Mouse (Mus musculus): ENCODE measurements around the gene Thbs3. TPM values are rescaled to one million over a fixed set of nuclear protein-coding genes. Genes with fewer than 3 reads are reported as not detected.

The Thbs3 gene
- polyA plus RNA-seq, 1 experiment from 2014 or later: 51.5 TPM

- peak overlapping the region; percentile 44; the same call in 1 of the 2 replicates for H3K27ac ChIP-seq (replicated peaks; ENCODE audit: low read depth, low read length)
- 14% methylated on average over 24 of the region's 25 CpGs for WGBS
- H3K27me3 ChIP-seq (replicated peaks; ENCODE audit: control insufficient read depth, insufficient read depth, low read length): no peaks in the 10 kb centered on the region
- H3K4me2 ChIP-seq (ENCODE audit: low read depth, low read length): peak overlapping the region; percentile 65
- peaks cover 6% of the 10 kb centered on the region; the same call in 1 of the 2 replicates for H3K4me1 ChIP-seq (ENCODE audit: control insufficient read depth, insufficient read depth, low read length)
- H3K4me3 ChIP-seq (ENCODE audit: low read depth, low read length): peak overlapping the region; percentile 69
- no peaks in the 10 kb centered on the region for H3K9me3 ChIP-seq (ENCODE audit: control insufficient read depth, low read length)
- DNase-seq (ENCODE audit: low spot score) (no peak), ATAC-seq (ENCODE audit: low read depth) (peak; percentile 27)
- H3K9ac ChIP-seq (ENCODE audit: low read depth, low read length): peak overlapping the region; percentile 53
- H3K36me3 ChIP-seq (ENCODE audit: control insufficient read depth, insufficient read depth, low read length): peaks cover 11% of the 10 kb centered on the region; the same call in 1 of the 2 replicates
Measured at GRCm38 (mm10) chr3:89244158-89244981, 29.4 kb downstream of the Thbs3 start.

- DNase-seq (ENCODE audit: low spot score) (peak; percentile 77), ATAC-seq (ENCODE audit: low read depth) (peak; percentile 34)
- Histone ChIP-seq H3K27me3 (replicated peaks; ENCODE audit: control insufficient read depth, insufficient read depth, low read length) (no peaks in the 10 kb centered on the region), H3K4me3 (ENCODE audit: low read depth, low read length) (peak overlapping the region; percentile 69), H3K9me3 (ENCODE audit: control insufficient read depth, low read length) (no peaks in the 10 kb centered on the region), H3K9ac (ENCODE audit: low read depth, low read length) (peak overlapping the region; percentile 53), H3K27ac (replicated peaks; ENCODE audit: low read depth, low read length) (peak overlapping the region; percentile 44; the same call in 1 of the 2 replicates), H3K4me1 (ENCODE audit: control insufficient read depth, insufficient read depth, low read length) (peaks cover 6% of the 10 kb centered on the region; the same call in 1 of the 2 replicates), H3K4me2 (ENCODE audit: low read depth, low read length) (peak overlapping the region; percentile 65), H3K36me3 (ENCODE audit: control insufficient read depth, insufficient read depth, low read length) (peaks cover 13% of the 10 kb centered on the region; the same call in 1 of the 2 replicates)
- under 1% methylated on average over 15 of the region's 26 CpGs for WGBS
Measured at GRCm38 (mm10) chr3:89244982-89245687, 30.2 kb downstream of the Thbs3 start.

DNA sequence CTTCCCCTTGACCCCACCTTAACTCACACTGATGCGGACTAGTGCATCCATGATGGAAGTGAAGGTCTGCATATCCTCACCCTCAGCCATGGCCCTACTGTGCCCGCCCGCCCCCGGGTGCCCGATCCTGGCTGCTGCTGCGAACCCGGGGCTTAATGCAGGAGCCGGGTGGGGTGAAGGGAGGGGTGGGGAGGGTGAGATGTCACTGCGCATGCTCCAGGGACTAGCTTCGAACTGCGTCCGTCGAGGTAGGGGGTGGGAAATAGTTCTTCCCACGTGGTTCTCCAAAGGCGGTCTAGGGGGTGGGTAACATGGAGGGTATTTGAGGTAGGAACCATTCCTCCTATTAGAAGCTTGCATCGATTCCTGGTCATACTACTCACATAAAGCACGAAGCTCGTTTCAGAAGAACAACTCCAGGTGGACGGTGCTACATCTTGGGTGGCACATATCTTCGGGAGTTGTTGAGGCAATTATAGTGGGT is 30.8 kb downstream of the Thbs3 start, which contains the start of gene Krtcap2:
Krtcap2 (plus strand) TSS at position 279 of the 484 bp plus-strand sequence.
- H3K4me2 ChIP-seq (ENCODE audit: low read depth, low read length): peak within 1 kb of the TSS; percentile 65
- DNase-seq (ENCODE audit: low spot score) (peak; percentile 75), ATAC-seq (ENCODE audit: low read depth) (peak; percentile 30)
- peak within 1 kb of the TSS; percentile 71 for H3K27ac ChIP-seq (replicated peaks; ENCODE audit: low read depth, low read length)
- peak within 1 kb of the TSS; percentile 69 for H3K4me3 ChIP-seq (ENCODE audit: low read depth, low read length)
- no peaks in the 10 kb centered on the region for H3K27me3 ChIP-seq (replicated peaks; ENCODE audit: control insufficient read depth, insufficient read depth, low read length)
- H3K9me3 ChIP-seq (ENCODE audit: control insufficient read depth, low read length): no peaks in the 10 kb centered on the region
- 6% methylated on average over 20 of the region's 20 CpGs for WGBS
- H3K9ac ChIP-seq (ENCODE audit: low read depth, low read length): peak within 1 kb of the TSS; percentile 83
- peaks cover 8% of the 10 kb centered on the region; the same call in 1 of the 2 replicates for H3K4me1 ChIP-seq (ENCODE audit: control insufficient read depth, insufficient read depth, low read length)
- H3K36me3 ChIP-seq (ENCODE audit: control insufficient read depth, insufficient read depth, low read length): peaks cover 13% of the 10 kb centered on the region; the same call in 1 of the 2 replicates

DNA sequence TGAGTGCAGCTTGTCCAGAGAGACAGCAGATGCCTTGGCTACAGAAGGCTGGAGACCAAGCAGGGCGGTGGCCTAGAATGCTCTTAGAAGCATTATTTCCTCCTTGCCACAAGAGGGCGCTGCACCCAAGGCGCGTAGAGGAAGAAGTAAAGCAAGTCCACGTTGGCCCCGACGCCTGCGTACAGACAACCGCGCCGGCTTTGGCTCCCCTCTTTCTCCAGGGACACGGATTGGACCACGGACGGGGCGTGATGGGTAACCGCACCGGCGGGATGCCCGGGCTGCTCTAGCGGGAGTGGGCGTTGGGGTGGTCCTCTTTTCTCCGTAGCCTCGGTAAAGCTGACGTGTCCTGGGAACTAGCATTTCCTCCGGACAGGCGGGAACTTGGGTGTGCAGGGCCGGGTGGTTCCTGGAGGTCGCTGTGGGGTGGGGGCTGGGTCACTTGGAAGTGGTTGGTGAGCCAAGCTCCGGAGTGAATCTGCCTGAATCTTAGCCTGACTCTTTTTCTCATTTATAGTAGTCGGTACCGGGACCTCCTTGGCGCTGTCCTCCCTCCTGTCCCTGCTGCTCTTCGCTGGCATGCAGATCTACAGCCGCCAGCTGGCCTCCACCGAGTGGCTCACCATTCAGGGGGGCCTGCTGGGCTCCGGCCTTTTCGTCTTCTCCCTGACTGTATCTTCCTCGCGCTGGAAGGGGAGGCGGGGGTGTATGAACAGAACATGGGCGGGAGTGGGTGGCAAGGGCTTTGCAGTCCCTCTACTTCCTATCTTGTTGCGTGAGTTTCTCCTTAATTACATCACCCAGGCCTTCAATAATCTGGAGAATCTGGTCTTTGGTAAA is 31.5 kb downstream of the Thbs3 start, which contains the start of gene Trim46:
Trim46 (minus strand) TSS at position 49 of the 840 bp plus-strand sequence.
- ATAC-seq (ENCODE audit: low read depth) (peak; percentile 72), DNase-seq (ENCODE audit: low spot score) (peak; percentile 96)
- peak within 1 kb of the TSS; percentile 69 for H3K4me3 ChIP-seq (ENCODE audit: low read depth, low read length)
- H3K9me3 ChIP-seq (ENCODE audit: control insufficient read depth, low read length): no peaks in the 10 kb centered on the region
- WGBS: 1% methylated on average over 30 of the region's 42 CpGs
- H3K36me3 ChIP-seq (ENCODE audit: control insufficient read depth, insufficient read depth, low read length): peaks cover 13% of the 10 kb centered on the region; the same call in 1 of the 2 replicates
- H3K27me3 ChIP-seq (replicated peaks; ENCODE audit: control insufficient read depth, insufficient read depth, low read length): no peaks in the 10 kb centered on the region
- peak within 1 kb of the TSS; percentile 83 for H3K9ac ChIP-seq (ENCODE audit: low read depth, low read length)
- peaks cover 15% of the 10 kb centered on the region; the same call in 1 of the 2 replicates for H3K4me1 ChIP-seq (ENCODE audit: control insufficient read depth, insufficient read depth, low read length)
- H3K4me2 ChIP-seq (ENCODE audit: low read depth, low read length): peak within 1 kb of the TSS; percentile 65
- H3K27ac ChIP-seq (replicated peaks; ENCODE audit: low read depth, low read length): peak within 1 kb of the TSS; percentile 71

DNA sequence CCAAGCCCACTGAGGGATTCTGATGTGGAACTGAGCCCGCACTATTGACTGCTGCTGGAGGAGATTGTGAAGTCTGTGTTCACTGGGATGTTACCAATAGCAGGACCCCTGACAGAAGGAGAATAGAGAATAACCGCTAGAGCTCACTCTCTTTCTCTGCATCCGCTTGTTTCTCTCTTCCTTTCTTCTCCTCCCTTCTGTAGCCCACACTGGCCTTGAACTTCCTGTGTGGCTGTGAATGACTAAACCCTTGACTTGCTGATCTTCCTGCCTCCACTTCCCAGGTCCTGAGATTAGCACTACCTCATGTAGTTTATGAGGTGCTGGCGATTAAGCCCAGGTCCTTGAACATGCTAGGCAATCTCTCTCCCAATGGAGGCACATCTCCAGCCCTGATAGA is 32.5 kb downstream of the Thbs3 start:
- peak overlapping the region; percentile 83 for H3K9ac ChIP-seq (ENCODE audit: low read depth, low read length)
- peak overlapping the region; percentile 65 for H3K4me2 ChIP-seq (ENCODE audit: low read depth, low read length)
- no peaks in the 10 kb centered on the region for H3K9me3 ChIP-seq (ENCODE audit: control insufficient read depth, low read length)
- H3K36me3 ChIP-seq (ENCODE audit: control insufficient read depth, insufficient read depth, low read length): peaks cover 7% of the 10 kb centered on the region; the same call in 1 of the 2 replicates
- peaks cover 15% of the 10 kb centered on the region; the same call in 1 of the 2 replicates for H3K4me1 ChIP-seq (ENCODE audit: control insufficient read depth, insufficient read depth, low read length)
- whole genome bisulfite sequencing: 92% methylated on average over 4 of the region's 4 CpGs
- H3K27me3 ChIP-seq (replicated peaks; ENCODE audit: control insufficient read depth, insufficient read depth, low read length): no peaks in the 10 kb centered on the region
- ATAC-seq (ENCODE audit: low read depth): no peak
- DNase-seq (ENCODE audit: low spot score): no peak
- no peak overlapping the region for H3K27ac ChIP-seq (replicated peaks; ENCODE audit: low read depth, low read length)
- H3K4me3 ChIP-seq (ENCODE audit: low read depth, low read length): peak overlapping the region; percentile 69

DNA sequence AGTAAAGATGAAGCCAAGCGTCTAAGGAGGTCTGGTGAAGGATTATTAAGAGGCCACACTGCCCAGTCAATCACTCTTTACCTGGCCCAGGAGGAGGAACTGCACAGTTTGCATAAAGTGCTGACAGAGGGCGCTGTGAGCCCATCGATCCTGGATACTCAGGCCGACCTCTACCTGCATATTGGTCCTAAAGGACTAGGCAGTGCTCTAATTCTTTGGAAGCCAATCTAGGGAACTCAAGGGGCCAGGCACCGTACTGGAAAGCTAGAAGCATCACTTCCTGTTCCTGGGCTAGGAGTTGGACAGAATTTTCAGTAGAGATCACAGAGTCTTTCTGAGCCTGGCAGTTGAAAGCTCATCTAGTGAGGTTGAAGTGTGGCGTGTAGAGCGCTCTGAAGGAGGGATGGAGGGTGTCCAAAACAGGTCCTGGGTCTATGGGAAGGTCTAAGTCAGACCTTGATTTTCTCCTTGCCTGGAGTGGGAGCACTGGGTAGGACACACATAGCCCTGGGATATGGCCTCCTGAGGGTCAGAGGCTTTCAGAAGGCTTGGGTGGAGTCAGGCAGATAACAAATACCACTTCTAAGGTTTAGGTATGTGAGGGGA is 35.6 kb downstream of the Thbs3 start:
- Histone ChIP-seq H3K4me3 (ENCODE audit: low read depth, low read length) (no peak overlapping the region), H3K4me1 (ENCODE audit: control insufficient read depth, insufficient read depth, low read length) (peaks cover 8% of the 10 kb centered on the region; the same call in 1 of the 2 replicates), H3K27ac (replicated peaks; ENCODE audit: low read depth, low read length) (no peak overlapping the region; the same call in 1 of the 2 replicates), H3K9ac (ENCODE audit: low read depth, low read length) (no peak overlapping the region), H3K27me3 (replicated peaks; ENCODE audit: control insufficient read depth, insufficient read depth, low read length) (no peaks in the 10 kb centered on the region), H3K9me3 (ENCODE audit: control insufficient read depth, low read length) (no peaks in the 10 kb centered on the region), H3K4me2 (ENCODE audit: low read depth, low read length) (no peak overlapping the region), H3K36me3 (ENCODE audit: control insufficient read depth, insufficient read depth, low read length) (peaks cover 7% of the 10 kb centered on the region; the same call in 1 of the 2 replicates)
- WGBS: 19% methylated on average over 7 of the region's 7 CpGs
- no peak for ATAC-seq (ENCODE audit: low read depth)
- DNase-seq (ENCODE audit: low spot score): peak; percentile 67

- Histone ChIP-seq H3K9ac (ENCODE audit: low read depth, low read length) (0 out of 2 replicates have a peak overlapping the region, but pooled peaks have one; percentile 17), H3K4me3 (ENCODE audit: low read depth, low read length) (no peak overlapping the region), H3K4me1 (ENCODE audit: control insufficient read depth, insufficient read depth, low read length) (peaks cover 8% of the 10 kb centered on the region; the same call in 1 of the 2 replicates), H3K4me2 (ENCODE audit: low read depth, low read length) (0 out of 2 replicates have a peak overlapping the region, but pooled peaks have one; percentile 27), H3K27ac (replicated peaks; ENCODE audit: low read depth, low read length) (0 out of 2 replicates have a peak overlapping the region, but pooled peaks have one; percentile 15), H3K27me3 (replicated peaks; ENCODE audit: control insufficient read depth, insufficient read depth, low read length) (no peaks in the 10 kb centered on the region), H3K36me3 (ENCODE audit: control insufficient read depth, insufficient read depth, low read length) (peaks cover 7% of the 10 kb centered on the region; the same call in 1 of the 2 replicates), H3K9me3 (ENCODE audit: control insufficient read depth, low read length) (no peaks in the 10 kb centered on the region)
- DNase-seq (ENCODE audit: low spot score): peak; percentile 59
- no peak for ATAC-seq (ENCODE audit: low read depth)
- WGBS: 1% methylated on average over 17 of the region's 17 CpGs
Measured at GRCm38 (mm10) chr3:89251365-89251895, 36.5 kb downstream of the Thbs3 start.

All from embryonic facial prominence, embryonic 14.5 days (tissue).